Comparison of ENCODE assay signal across 20 mouse cellular contexts in the genomic region with DNA sequence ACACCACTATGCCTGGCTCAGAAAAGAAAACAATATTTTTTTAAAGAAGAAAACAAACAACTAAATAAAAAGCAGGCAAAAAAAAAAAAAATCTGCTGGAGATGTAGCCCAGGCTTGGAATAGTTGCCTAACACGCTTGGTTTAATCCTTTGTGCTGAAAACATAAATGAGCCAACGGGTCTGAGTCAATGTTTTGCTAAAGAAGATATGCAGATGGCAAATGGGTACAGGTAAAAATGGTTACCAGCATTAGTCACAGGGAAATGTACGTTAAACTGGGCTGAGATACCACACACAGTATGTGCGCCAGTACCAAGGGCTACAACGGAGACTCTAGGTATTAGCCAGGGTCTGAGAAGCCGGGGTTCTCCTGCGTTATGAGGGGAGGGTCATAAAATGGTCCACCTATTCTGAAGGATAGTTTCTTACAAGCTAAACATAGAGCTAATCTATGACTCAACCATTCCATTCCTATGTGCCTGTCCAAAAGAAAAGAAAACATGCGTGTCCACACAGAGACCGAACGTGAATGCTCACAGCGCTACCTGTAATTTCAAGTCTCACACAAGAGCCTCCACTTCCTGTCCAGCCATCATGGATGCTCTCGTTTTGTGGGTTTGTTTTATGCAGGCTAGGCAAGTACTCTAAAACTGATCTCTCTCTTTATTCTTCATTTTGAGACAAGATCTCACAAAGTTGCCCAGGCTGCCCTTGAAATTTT. TPM values are rescaled to one million over a fixed set of nuclear protein-coding genes. Genes with fewer than 3 reads are reported as not detected.
"Had no signal": no experiment of that assay in that cellular context is flagged by ENCODE, and none has a peak within 500 bp of the region (broad histone marks: within the 10 kb centered on the region; RNA-seq: fewer than 3 reads in every experiment).

No protein-coding gene starts in this region.

- DNase-seq: lung, adult 2 months; lung, postnatal 14 days; lung, postnatal 36 days; right cerebral cortex, postnatal 14 days; thymus, adult 18-20 months; thymus, postnatal 14 days; thymus, postnatal 36 days had no signal

- H3K4me1 ChIP-seq: liver, embryonic 12.5 days; lung, embryonic 15.5 days; megakaryocyte, embryonic 14.5 days; midbrain, embryonic 13.5 days; midbrain, embryonic 15.5 days; neural tube, embryonic 12.5 days; stomach, embryonic 15.5 days had no signal

- H3K27ac ChIP-seq: liver, embryonic 12.5 days; liver, embryonic 14.5 days; lung, embryonic 15.5 days; macrophage; midbrain, embryonic 13.5 days; midbrain, embryonic 15.5 days; neural tube, embryonic 12.5 days; stomach, embryonic 15.5 days; stomach, postnatal 0 days had no signal

- H3K4me3 ChIP-seq: liver, embryonic 12.5 days; lung, embryonic 15.5 days; megakaryocyte, embryonic 14.5 days; midbrain, embryonic 13.5 days; midbrain, embryonic 15.5 days; neural tube, embryonic 12.5 days; stomach, embryonic 15.5 days had no signal

- ATAC-seq: liver, embryonic 12.5 days; lung, postnatal 0 days; midbrain, embryonic 13.5 days; midbrain, embryonic 15.5 days had no signal

- H3K9me3 ChIP-seq: liver, embryonic 12.5 days; lung, embryonic 15.5 days; midbrain, embryonic 13.5 days; midbrain, embryonic 15.5 days; neural tube, embryonic 12.5 days; stomach, embryonic 15.5 days had no signal

- H3K27me3 ChIP-seq: lung, embryonic 15.5 days; midbrain, embryonic 13.5 days; midbrain, embryonic 15.5 days; neural tube, embryonic 12.5 days; stomach, embryonic 15.5 days had no signal

- H3K36me3 ChIP-seq: liver, embryonic 12.5 days; lung, embryonic 15.5 days; midbrain, embryonic 13.5 days; midbrain, embryonic 15.5 days; neural tube, embryonic 12.5 days; stomach, embryonic 15.5 days had no signal

RNA-seq across cellular contexts. Expression of a gene that starts 36.1 kb away (rescaled TPM):
- polyA plus RNA-seq: liver, embryonic 16.5 days; macrophage; thymus, postnatal 0 days had no signal
